Mouse (Mus musculus): ENCODE results near the gene Nppb.

- TF ChIP-seq CTCF (IDR thresholded peaks at IDR 0.05; ENCODE audit: borderline replicate concordance, control insufficient read depth, extremely low read depth, insufficient read depth, low read length, poor library complexity) (no peak), POLR2A (IDR thresholded peaks at IDR 0.05; ENCODE audit: control insufficient read depth, extremely low read depth, insufficient read depth, low read length, poor library complexity) (no peak)
Observed at GRCm38 (mm10) chr4:148024003-148024402, 38.4 kb downstream of the Nppb start.
